Mouse (Mus musculus) heart, postnatal 0 days (tissue): ENCODE measurements around the gene Atp7a.

Source experiments
- CTCF ChIP-seq: IDR thresholded peaks from 2 replicates; pipeline ENCODE4 v1.5.1; 2016; ENCODE audit warnings: antibody characterized with exemption, control low read depth, low read depth
- EP300 ChIP-seq: IDR thresholded peaks from 2 replicates; pipeline ENCODE4 v1.6.1; 2016; ENCODE audit warnings: antibody characterized with exemption, low read depth

DNA sequence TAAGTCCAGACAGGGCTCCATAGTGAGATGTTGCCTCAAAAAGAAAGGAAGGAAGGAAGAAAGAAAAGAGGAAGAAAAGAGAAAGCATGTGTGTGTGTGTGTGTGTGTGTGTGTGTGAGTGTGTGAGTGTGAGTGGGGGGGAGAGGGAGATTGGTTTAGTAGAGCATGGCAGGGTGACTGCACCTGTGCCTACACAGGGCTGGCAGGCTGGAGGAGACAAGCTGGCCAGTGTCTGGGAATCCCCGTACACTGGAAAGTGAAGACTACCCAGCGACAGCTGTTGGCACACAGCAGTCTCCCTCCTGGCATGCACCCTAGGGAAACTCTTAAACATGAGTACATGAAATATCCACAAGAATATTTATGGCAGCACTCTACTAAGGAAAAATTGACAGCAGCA, 95.7 kb downstream of the Atp7a start:
- TF ChIP-seq CTCF (no peak), EP300 (no peak)
